Mouse (Mus musculus) layer of hippocampus, adult 9-11 months (tissue): ENCODE measurements around the gene Mlkl.
"Not testable (repeated sequence)": the region's sequence is repeated elsewhere in the genome, so short reads cannot be mapped to it uniquely, and the experiment has no call there.

Source experiments
- DNase-seq: peaks from one replicate; pipeline ENCODE4 v3.0.0; 2022

Gene Mlkl

DNA sequence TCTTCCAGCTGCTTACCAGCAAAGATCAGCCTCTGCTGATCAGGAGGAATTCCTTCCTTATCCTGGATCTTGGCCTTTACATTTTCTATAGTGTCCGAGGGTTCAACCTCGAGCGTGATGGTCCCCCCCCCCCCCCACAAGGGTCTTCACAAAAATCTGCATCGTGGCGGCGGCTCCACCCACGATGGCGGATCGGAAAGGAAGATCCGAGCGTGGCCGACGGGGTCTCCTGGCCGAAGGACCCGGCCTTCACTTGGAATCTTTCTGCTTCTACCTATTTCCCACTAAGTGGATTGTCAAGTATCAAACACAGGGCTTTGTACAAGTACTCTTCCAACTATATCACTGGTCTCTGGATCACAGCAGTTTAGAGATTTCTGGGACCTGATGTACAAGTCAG is 28.0 kb downstream of the Mlkl start:
- not testable (repeated sequence) for DNase-seq

DNA sequence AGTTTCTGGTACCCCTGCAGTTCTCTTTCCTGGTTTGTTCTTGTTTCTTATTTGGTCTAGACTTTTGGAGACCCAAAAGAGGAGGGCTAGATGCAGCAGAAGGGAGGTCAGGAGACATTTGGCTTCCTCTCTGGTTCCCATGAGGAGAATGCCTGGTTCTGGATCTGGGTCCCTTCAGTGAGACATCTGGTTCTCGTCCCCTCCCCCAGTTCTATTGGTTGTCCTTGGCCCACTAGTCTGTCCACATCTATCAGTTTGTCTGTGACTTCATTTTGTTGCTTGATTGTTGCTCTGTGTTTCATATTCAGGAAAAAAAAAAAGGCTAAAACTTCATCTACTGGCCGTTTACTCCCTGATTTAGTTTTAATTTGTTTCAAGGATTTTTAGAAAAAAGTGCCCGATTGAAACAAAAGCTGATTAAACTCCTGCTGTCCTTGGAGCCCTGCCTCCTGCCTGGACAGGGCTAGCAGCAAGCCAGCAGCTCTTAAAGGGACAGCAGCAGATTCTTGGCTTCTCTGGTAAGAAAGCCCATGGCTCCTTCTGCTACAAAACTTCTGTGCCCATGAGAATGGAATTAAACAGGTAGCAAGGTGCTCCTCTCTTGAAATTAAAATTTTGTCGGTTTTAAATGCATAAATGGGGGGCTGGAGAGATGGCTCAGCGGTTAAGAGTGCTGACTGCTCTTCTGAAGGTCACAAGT is 32.8 kb downstream of the Mlkl start:
- DNase-seq, result no peak

DNA sequence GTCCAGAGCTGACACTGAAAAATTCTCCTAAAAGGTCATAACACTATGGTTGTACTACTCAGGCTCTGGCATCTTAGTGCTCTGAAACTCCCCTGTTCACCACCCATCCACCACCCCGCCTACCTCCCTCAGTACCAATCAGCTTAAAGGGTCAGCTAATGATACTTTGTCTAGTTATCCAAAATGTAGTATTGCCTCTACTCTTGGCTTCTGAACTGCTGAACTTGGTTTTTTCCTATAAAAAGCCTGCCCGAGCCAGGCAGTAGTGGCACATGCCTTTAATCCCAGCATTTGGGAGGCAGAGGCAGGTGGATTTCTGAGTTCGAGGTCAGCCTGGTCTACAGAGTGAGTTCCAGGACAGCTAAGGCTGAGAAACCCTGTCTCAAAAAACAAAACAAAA is 33.6 kb downstream of the Mlkl start:
- no peak for DNase-seq

- not testable (repeated sequence) for DNase-seq
Measured at GRCm38 (mm10) chr8:111303076-111303803, 34.7 kb downstream of the Mlkl start.

DNA sequence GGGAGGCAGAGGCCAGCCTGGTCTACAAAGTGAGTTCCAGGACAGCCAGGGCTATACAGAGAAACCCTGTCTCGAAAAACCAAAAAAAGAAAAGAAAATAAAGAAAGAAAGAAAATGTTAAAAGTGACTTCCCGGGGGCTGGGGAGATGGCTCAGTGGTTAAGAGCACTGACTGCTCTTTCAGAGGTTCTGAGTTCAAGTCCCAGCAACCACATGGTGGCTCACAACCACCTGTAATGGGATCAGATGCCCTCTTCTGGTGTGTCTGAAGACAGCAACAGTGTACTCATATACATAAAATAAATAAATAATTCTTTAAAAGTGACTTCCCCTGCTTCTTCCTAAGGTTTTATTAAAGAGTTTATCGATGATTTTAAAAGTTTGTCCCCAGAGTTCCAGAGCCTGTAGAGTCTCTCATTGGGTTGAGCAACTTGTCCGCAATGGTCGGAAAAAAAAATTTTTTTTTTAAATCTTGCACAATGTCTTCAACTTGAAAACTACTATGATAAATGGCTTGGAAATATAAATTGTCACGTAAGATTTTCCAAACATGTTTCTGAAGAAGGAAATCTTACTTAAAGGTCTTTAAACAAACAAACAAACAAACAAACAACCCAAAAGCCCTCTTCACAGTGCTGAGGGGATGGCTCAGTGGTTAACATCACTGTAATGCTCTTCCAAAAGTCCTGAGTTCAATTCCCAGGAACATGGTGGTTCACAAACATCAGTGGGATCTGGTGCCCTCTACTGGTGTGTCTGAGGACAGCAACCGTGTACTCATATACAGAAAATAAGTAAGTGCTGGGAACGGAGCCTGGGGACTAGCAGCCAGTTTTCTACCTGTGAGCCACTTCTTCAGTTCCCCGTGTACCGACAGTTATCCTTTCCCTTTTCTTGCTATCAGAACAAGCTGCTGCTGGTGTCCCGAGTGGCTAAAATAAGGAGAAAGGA is 37.1 kb downstream of the Mlkl start:
- no peak for DNase-seq

DNA sequence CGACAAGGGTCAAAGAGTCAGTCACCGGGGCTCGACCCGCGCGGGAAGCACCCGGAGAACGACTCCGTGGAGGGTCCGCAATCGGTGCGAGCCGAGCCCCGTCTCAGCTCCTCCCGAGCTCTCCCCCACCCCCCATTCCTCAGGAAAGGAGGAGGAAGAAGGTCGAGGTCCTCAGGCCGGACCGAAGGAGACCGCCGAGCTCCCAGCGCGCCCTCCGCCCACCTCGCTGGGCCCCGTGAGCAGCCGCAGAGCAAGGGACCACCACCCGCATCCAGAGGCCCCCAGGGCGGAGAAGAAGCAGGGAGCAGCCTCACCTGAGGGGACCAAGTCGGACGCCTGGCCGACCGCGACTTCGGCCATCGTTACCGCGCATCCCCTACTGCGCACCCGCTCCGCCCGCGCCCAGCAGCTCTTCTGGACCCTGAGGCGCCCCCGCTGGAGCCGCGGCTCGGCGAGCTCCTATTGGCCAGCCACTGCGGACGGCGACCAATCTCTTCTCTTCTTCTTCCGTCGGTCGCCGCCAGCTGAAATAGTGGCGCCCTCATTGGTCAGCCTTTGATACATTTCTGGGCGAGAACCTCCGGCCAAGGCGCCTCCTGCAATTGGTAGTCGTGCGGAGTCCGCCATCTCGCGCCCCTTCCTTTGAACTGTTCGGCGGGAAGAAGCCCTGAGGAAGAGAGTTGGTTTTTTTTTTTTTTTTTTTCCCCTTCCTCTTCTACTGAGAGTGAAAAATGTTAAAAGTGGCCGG is 38.0 kb downstream of the Mlkl start, which contains the start of gene Rfwd3:
Gene Rfwd3, minus strand, starts transcription at position 402 of the 748 bp plus-strand sequence.
- DNase-seq, result peak; percentile 99

- DNase-seq, result peak; percentile 25
Measured at GRCm38 (mm10) chr8:111299363-111299820, 38.6 kb downstream of the Mlkl start.

- no peak for DNase-seq
Measured at GRCm38 (mm10) chr8:111298011-111298410, 40.0 kb downstream of the Mlkl start.

DNA sequence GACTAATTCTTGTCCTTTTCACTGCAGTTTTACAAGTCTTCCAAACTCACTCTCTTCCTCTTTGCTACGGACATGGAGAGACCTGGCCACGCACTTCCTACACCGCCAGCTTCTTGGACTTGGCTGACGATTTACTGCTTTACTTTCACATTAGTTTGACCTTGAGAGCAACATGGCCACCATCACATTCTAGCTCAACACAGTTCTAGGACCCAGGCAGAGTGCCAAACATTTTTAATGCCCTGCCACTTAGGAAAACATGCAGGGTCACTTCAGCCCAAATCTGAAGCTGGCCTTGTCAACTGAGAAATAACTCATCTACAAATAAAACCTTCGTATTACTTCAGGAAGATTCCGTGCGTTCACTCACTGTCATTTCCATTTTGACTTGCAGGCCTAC is 46.2 kb downstream of the Mlkl start:
- DNase-seq, result no peak

DNA sequence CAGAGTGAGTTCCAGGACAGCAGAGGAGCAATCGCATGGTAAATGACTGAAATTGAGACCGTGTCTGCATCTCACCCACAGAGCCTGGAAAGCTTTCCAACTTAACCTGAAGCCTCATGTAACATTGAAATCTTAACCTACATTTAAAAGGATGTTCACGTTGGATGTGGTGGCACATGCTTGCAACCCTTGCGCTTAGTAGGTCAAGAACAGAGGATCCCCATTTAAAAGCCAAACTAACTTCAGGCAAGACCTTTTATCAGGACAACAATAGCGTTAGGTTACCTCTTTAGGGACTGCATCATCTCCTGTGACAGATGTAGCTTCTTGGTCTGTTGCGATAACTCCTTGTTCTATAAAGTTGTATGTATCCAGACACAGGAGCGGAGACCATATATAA is 47.4 kb downstream of the Mlkl start:
- no peak for DNase-seq

GRCm38 (mm10) chr8:111285603-111286002 is 52.4 kb downstream of the Mlkl start:
- DNase-seq, result no peak

- DNase-seq, result no peak
Measured at GRCm38 (mm10) chr8:111282093-111282492, 55.9 kb downstream of the Mlkl start.

GRCm38 (mm10) chr8:111268277-111268676 is 69.7 kb downstream of the Mlkl start:
- no peak for DNase-seq

- DNase-seq, result not testable (repeated sequence)
Measured at GRCm38 (mm10) chr8:111266161-111266560, 71.8 kb downstream of the Mlkl start.

GRCm38 (mm10) chr8:111264693-111265220 is 73.2 kb downstream of the Mlkl start:
- no peak for DNase-seq

DNA sequence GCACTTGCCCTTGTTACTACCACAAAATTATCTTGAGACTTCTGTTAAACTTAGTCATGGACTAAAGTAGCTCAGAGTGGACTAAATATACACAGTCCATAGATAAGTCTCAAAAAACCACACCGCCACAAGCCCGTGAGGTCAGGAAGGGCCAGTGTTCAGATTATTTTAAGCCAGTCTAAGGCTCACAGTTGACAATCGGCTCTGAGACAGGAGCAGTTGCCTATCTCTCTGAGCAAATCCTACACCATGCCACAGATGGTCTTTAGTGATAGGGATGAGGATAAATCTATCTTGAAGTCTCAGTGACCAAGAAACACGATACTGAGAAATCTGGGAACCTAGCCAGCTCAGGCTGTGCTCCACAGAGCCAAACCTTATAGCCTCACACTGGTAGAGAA is 76.0 kb downstream of the Mlkl start:
- no peak for DNase-seq
